Mouse (Mus musculus) MEL (cell line): Measurements from ENCODE around the gene Rps3a1. TPM values are rescaled to one million over a fixed set of nuclear protein-coding genes. Genes with fewer than 3 reads are reported as not detected.

Source experiments
- DNase-seq: peaks from one replicate; pipeline ENCODE4 v3.0.0; 2011; ENCODE audit warnings: low read depth, low spot score
- H3K27ac ChIP-seq: 2 replicates; pipeline ENCODE4 v1.5.1; 2012; ENCODE audit warnings: low read depth, mild to moderate bottlenecking, control low read depth, low read length, moderate library complexity; ENCODE audit not compliant: control insufficient read depth
- H3K27me3 ChIP-seq, 2 experiments: fragments of 150-350 bp in 1 of 2; sonication (generic) in 1 of 2; 2 replicates each; pipeline ENCODE4 v1.6.1; 2012; ENCODE audit warnings: low read length in 2 of 2, mild to moderate bottlenecking in 2 of 2, improper control_type of control experiment in 1 of 2, moderate library complexity in 1 of 2; ENCODE audit not compliant: insufficient read depth in 2 of 2, control insufficient read depth in 1 of 2
- H3K36me3 ChIP-seq, 2 experiments: 2 replicates each; pipeline ENCODE4 v1.6.1; 2012 to 2014; ENCODE audit warnings: low read length in 2 of 2, improper control_type of control experiment in 1 of 2, inconsistent platforms in 1 of 2, mild to moderate bottlenecking in 1 of 2; ENCODE audit not compliant: insufficient read depth in 2 of 2, control insufficient read depth in 1 of 2
- H3K4me1 ChIP-seq, 2 experiments: fragments of 150-350 bp in 1 of 2; sonication (generic) in 1 of 2; 2 replicates each; pipeline ENCODE4 v1.6.1; 2012; ENCODE audit warnings: low read length in 2 of 2, improper control_type of control experiment in 1 of 2, mild to moderate bottlenecking in 1 of 2; ENCODE audit not compliant: insufficient read depth in 2 of 2, control insufficient read depth in 1 of 2
- H3K4me3 ChIP-seq, 2 experiments: fragments of 150-350 bp in 1 of 2; sonication (generic) in 1 of 2; 2 replicates each; pipeline ENCODE4 v1.5.1; 2012; ENCODE audit warnings: low read depth in 2 of 2, low read length in 2 of 2, mild to moderate bottlenecking in 2 of 2, moderate library complexity in 2 of 2, control low read depth in 1 of 2, improper control_type of control experiment in 1 of 2; ENCODE audit not compliant: control insufficient read depth in 1 of 2, insufficient read depth in 1 of 2
- H3K79me2 ChIP-seq: 2 replicates; pipeline ENCODE4 v1.6.1; 2012; ENCODE audit warnings: mild to moderate bottlenecking, low read length, moderate library complexity; ENCODE audit not compliant: control insufficient read depth, poor library complexity, insufficient read depth
- H3K9ac ChIP-seq: 2 replicates; pipeline ENCODE4 v1.6.1; 2012; ENCODE audit warnings: low read depth, mild to moderate bottlenecking, control low read depth, low read length, moderate library complexity; ENCODE audit not compliant: control insufficient read depth, poor library complexity, severe bottlenecking
- H3K9me3 ChIP-seq: fragments of 150-350 bp; sonication (generic); replicated peaks from 2 replicates; pipeline ENCODE4 v1.6.1; 2012; ENCODE audit warnings: mild to moderate bottlenecking, low read length, improper control_type of control experiment, moderate library complexity; ENCODE audit not compliant: insufficient read depth
- BHLHE40 ChIP-seq: IDR thresholded peaks from 2 replicates; pipeline ENCODE4 v1.6.1; 2012; ENCODE audit warnings: low read depth, mild to moderate bottlenecking, inconsistent platforms, low read length, improper control_type of control experiment, borderline replicate concordance
- CHD2 ChIP-seq: IDR thresholded peaks from 2 replicates; pipeline ENCODE4 v1.6.1; 2011; ENCODE audit warnings: low read length, improper control_type of control experiment
- CTCF ChIP-seq, 3 experiments: IDR thresholded peaks in 2 of 3; conservative IDR thresholded peaks in 1 of 3; 2 replicates each; pipeline ENCODE4 v1.5.1; 2011 to 2012; ENCODE audit warnings: low read length in 3 of 3, low read depth in 2 of 3, mild to moderate bottlenecking in 2 of 3, improper control_type of control experiment in 1 of 3, inconsistent platforms in 1 of 3, mixed read lengths in 1 of 3, moderate library complexity in 1 of 3; ENCODE audit not compliant: control insufficient read depth in 1 of 3, insufficient read depth in 1 of 3, poor library complexity in 1 of 3, severe bottlenecking in 1 of 3
- E2F4 ChIP-seq: IDR thresholded peaks from 2 replicates; pipeline ENCODE4 v1.6.1; 2011; ENCODE audit warnings: low read depth, low read length, improper control_type of control experiment, borderline replicate concordance
- ELF1 ChIP-seq: IDR thresholded peaks from 2 replicates; pipeline ENCODE4 v1.6.1; 2014; ENCODE audit warnings: low read depth, mild to moderate bottlenecking, inconsistent platforms, low read length, improper control_type of control experiment, moderate library complexity
- EP300 ChIP-seq, 2 experiments: IDR thresholded peaks; 2 replicates each; pipeline ENCODE4 v1.6.1; 2011; ENCODE audit warnings: improper control_type of control experiment in 2 of 2, low read length in 2 of 2, low read depth in 1 of 2, mild to moderate bottlenecking in 1 of 2
- GABPA ChIP-seq: IDR thresholded peaks from 2 replicates; pipeline ENCODE4 v1.6.1; 2012; ENCODE audit warnings: low read depth, mild to moderate bottlenecking, inconsistent platforms, low read length, improper control_type of control experiment, moderate library complexity
- GATA1 ChIP-seq: IDR thresholded peaks from 2 replicates; pipeline ENCODE4 v1.6.1; 2011; ENCODE audit warnings: low read depth, low read length, improper control_type of control experiment
- HCFC1 ChIP-seq: IDR thresholded peaks from 2 replicates; pipeline ENCODE4 v1.6.1; 2012; ENCODE audit warnings: low read depth, mild to moderate bottlenecking, inconsistent platforms, low read length, improper control_type of control experiment, moderate library complexity
- JUND ChIP-seq: IDR thresholded peaks from 2 replicates; pipeline ENCODE4 v1.6.1; 2011; ENCODE audit warnings: low read depth, mild to moderate bottlenecking, improper control_type of control experiment, low read length
- KAT2A ChIP-seq: conservative IDR thresholded peaks from 2 replicates; pipeline ENCODE4 v1.6.1; 2012; ENCODE audit warnings: low read depth, low read length, improper control_type of control experiment, inconsistent platforms
- MAFK ChIP-seq: IDR thresholded peaks from 2 replicates; pipeline ENCODE4 v1.6.1; 2011; ENCODE audit warnings: low read depth, mild to moderate bottlenecking, low read length, improper control_type of control experiment, borderline replicate concordance
- MAX ChIP-seq: IDR thresholded peaks from 2 replicates; pipeline ENCODE4 v1.6.1; 2011; ENCODE audit warnings: low read length, improper control_type of control experiment
- MAZ ChIP-seq: IDR thresholded peaks from 2 replicates; pipeline ENCODE4 v1.6.1; 2012; ENCODE audit warnings: low read depth, mild to moderate bottlenecking, inconsistent platforms, low read length, improper control_type of control experiment
- MEF2A ChIP-seq: IDR thresholded peaks from 2 replicates; pipeline ENCODE4 v1.6.1; 2014; ENCODE audit warnings: low read depth, mild to moderate bottlenecking, inconsistent platforms, low read length, improper control_type of control experiment; ENCODE audit not compliant: poor library complexity, insufficient replicate concordance, severe bottlenecking; ENCODE audit errors: extremely low read depth
- MYB ChIP-seq: IDR thresholded peaks from 2 replicates; pipeline ENCODE4 v1.6.1; 2011; ENCODE audit warnings: mild to moderate bottlenecking, low read depth, low read length, improper control_type of control experiment
- MYC ChIP-seq: IDR thresholded peaks from 2 replicates; pipeline ENCODE4 v1.6.1; 2011; ENCODE audit warnings: low read depth, mild to moderate bottlenecking, low read length, improper control_type of control experiment, moderate library complexity
- NELFE ChIP-seq: IDR thresholded peaks from 2 replicates; pipeline ENCODE4 v1.6.1; 2011; ENCODE audit warnings: low read depth, low read length, improper control_type of control experiment
- NRF1 ChIP-seq: IDR thresholded peaks from 2 replicates; pipeline ENCODE4 v1.6.1; 2014; ENCODE audit warnings: low read depth, mild to moderate bottlenecking, inconsistent platforms, low read length, improper control_type of control experiment, moderate library complexity; ENCODE audit not compliant: poor library complexity, insufficient read depth, severe bottlenecking
- POLR2AphosphoS2 ChIP-seq: IDR thresholded peaks from 2 replicates; pipeline ENCODE4 v1.6.1; 2011; ENCODE audit warnings: low read length, improper control_type of control experiment
- POLR2AphosphoS5 ChIP-seq: IDR thresholded peaks from 2 replicates; pipeline ENCODE4 v1.6.1; 2012; ENCODE audit warnings: low read depth, borderline replicate concordance, mild to moderate bottlenecking, inconsistent platforms, low read length, moderate library complexity, mixed read lengths
- RAD21 ChIP-seq: IDR thresholded peaks from 2 replicates; pipeline ENCODE4 v1.6.1; 2011; ENCODE audit warnings: mild to moderate bottlenecking, low read depth, low read length, improper control_type of control experiment
- RCOR1 ChIP-seq: IDR thresholded peaks from 2 replicates; pipeline ENCODE4 v1.6.1; 2012; ENCODE audit warnings: low read depth, mild to moderate bottlenecking, inconsistent platforms, low read length, improper control_type of control experiment
- SIN3A ChIP-seq: IDR thresholded peaks from 2 replicates; pipeline ENCODE4 v1.6.1; 2012; ENCODE audit warnings: low read length, improper control_type of control experiment, inconsistent platforms
- SMC3 ChIP-seq: IDR thresholded peaks from 2 replicates; pipeline ENCODE4 v1.6.1; 2011; ENCODE audit warnings: low read depth, low read length, improper control_type of control experiment
- TAL1 ChIP-seq: IDR thresholded peaks from 2 replicates; pipeline ENCODE4 v1.6.1; 2012; ENCODE audit warnings: mild to moderate bottlenecking, inconsistent platforms, low read length, moderate library complexity, mixed read lengths
- TBP ChIP-seq: IDR thresholded peaks from 2 replicates; pipeline ENCODE4 v1.8.0; 2011; ENCODE audit warnings: low read depth, low read length, improper control_type of control experiment
- TCF12 ChIP-seq: IDR thresholded peaks from 2 replicates; pipeline ENCODE4 v1.6.1; 2014; ENCODE audit warnings: low read depth, mild to moderate bottlenecking, inconsistent platforms, low read length, improper control_type of control experiment, moderate library complexity
- UBTF ChIP-seq: IDR thresholded peaks from 2 replicates; pipeline ENCODE4 v1.6.1; 2012; ENCODE audit warnings: low read depth, mild to moderate bottlenecking, inconsistent platforms, low read length, improper control_type of control experiment, moderate library complexity, borderline replicate concordance; ENCODE audit not compliant: insufficient read depth
- USF1 ChIP-seq: IDR thresholded peaks from 2 replicates; pipeline ENCODE4 v1.6.1; 2014; ENCODE audit warnings: low read depth, mild to moderate bottlenecking, inconsistent platforms, low read length, improper control_type of control experiment, moderate library complexity
- USF2 ChIP-seq, 2 experiments: IDR thresholded peaks; 2 replicates each; pipeline ENCODE4 v1.6.1; 2011 to 2012; ENCODE audit warnings: improper control_type of control experiment in 2 of 2, low read length in 2 of 2, borderline replicate concordance in 1 of 2, inconsistent platforms in 1 of 2, low read depth in 1 of 2, mild to moderate bottlenecking in 1 of 2; ENCODE audit not compliant: insufficient read depth in 1 of 2
- ZC3H11A ChIP-seq: IDR thresholded peaks from 2 replicates; pipeline ENCODE4 v1.6.1; 2012; ENCODE audit warnings: low read depth, mild to moderate bottlenecking, inconsistent platforms, low read length, improper control_type of control experiment
- ZKSCAN1 ChIP-seq: IDR thresholded peaks from 2 replicates; pipeline ENCODE4 v1.6.1; 2012; ENCODE audit warnings: low read depth, mild to moderate bottlenecking, inconsistent platforms, low read length, improper control_type of control experiment, moderate library complexity
- ZMIZ1 ChIP-seq: IDR thresholded peaks from 2 replicates; pipeline ENCODE4 v1.6.1; 2012; ENCODE audit warnings: low read depth, mild to moderate bottlenecking, inconsistent platforms, low read length, improper control_type of control experiment, moderate library complexity
- ZNF384 ChIP-seq: IDR thresholded peaks from 2 replicates; pipeline ENCODE4 v1.6.1; 2012; ENCODE audit warnings: low read depth, mild to moderate bottlenecking, inconsistent platforms, low read length, improper control_type of control experiment
- polyA plus RNA-seq, 2 experiments: library from polyadenylated mRNA; stranded (reverse) in 1 of 2; unstranded in 1 of 2; fragments of >175 nt in 1 of 2; fragments of >200 nt in 1 of 2; gene quantifications; 2 replicates each; pipeline versions ENCODE4 v1.2.1 to v1.2.4; 2012; ENCODE audit warnings: low replicate concordance in 2 of 2, low read depth in 1 of 2; ENCODE audit not compliant: insufficient read length in 2 of 2, insufficient read depth in 1 of 2, missing spikeins in 1 of 2
- total RNA-seq: library from RNA; depleted of rRNA; stranded (reverse); fragments of 300-350 nt; gene quantifications from 2 replicates; pipeline ENCODE4 v1.2.3, GENCODE M21; 2012; rRNA removed

Rps3a1 gene
- total RNA-seq (2,397 and 2,507 TPM in 2 replicates), polyA plus RNA-seq (1,000 to 10,000 TPM in 1 of 2 experiments, not detected in 1; 1,198 TPM)

DNA sequence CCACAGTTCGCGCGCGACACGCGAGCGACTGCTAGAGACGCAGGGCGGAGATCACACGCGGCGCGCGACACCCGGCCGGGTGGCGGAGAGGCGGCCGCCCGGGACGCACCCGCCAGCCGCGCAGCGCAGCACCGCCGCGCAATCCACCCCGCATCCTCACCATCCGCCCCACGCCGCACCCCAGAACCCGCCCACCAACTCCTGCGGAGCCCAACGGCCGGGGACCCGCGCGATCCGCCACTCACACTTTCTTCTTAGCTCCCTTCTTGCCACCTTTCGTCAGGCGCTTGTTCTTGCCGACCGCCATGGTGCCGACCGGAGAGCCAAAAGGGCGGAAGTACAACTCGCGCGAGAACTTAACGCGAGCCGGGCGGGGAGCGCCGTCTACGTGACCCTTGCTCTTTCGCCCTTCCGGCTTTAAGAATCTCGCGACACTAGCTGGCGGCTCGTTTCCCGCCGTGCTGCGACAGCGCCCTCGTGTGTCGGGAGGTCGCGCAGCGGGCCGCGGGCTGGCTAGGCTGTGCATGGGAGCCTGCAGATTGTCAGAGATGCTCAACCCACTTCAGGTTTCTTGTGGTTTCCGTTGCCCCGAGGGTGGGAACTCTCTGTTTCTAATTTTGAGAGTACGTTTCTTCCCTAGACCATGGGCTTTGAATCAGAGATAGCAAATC, at the start of gene Rps3a1:
Gene Rps3a1, minus strand, starts transcription at position 440 of the 671 bp plus-strand sequence.
- peaks cover 0 to 15% of the 10 kb centered on the region in 2 experiments; a peak in 2 of 4 replicates for H3K4me1 ChIP-seq
- DNase-seq: peak; percentile 98
- peak within 1 kb of the TSS; percentile 97 for H3K9ac ChIP-seq
- peak within 1 kb of the TSS; percentile 83 for H3K27ac ChIP-seq
- H3K36me3 ChIP-seq: peaks cover 27 to 29% of the 10 kb centered on the region in 2 experiments
- peak within 1 kb of the TSS; percentile 64 to 95 for H3K4me3 ChIP-seq
- no peaks in the 10 kb centered on the region for H3K9me3 ChIP-seq
- H3K79me2 ChIP-seq: peaks cover 32% of the 10 kb centered on the region
- no peaks in the 10 kb centered on the region for H3K27me3 ChIP-seq
- TF ChIP-seq NRF1 (no peak), BHLHE40 (no peak), E2F4 (peak; percentile 82), POLR2AphosphoS5 (peak; percentile 46; the same call in 1 of the 2 replicates), MYB (no peak), CTCF (IDR thresholded peaks at IDR 0.05 in 2 of 3, conservative IDR thresholded peaks at IDR 0.05 in 1 of 3; ENCODE audit: control insufficient read depth in 1 of 3, insufficient read depth in 1 of 3, low read depth in 2 of 3, low read length in 3 of 3, poor library complexity in 1 of 3, severe bottlenecking in 1 of 3) (peak; percentile 77 to 96 (median 94)), POLR2AphosphoS2 (peak; percentile 68; the same call in 1 of the 2 replicates), USF2 (IDR thresholded peaks at IDR 0.05; ENCODE audit: borderline replicate concordance in 1 of 2, insufficient read depth in 1 of 2, low read depth in 1 of 2, low read length in 2 of 2) (no peak), SIN3A (peak; percentile 78; the same call in 1 of the 2 replicates), ELF1 (peak; percentile 97), MAFK (no peak), ZC3H11A (no peak), UBTF (no peak), TAL1 (no peak), EP300 (IDR thresholded peaks at IDR 0.05; ENCODE audit: low read depth in 1 of 2, low read length in 2 of 2) (no peak; a peak in 1 of 4 replicates), KAT2A (peak; percentile 84), NELFE (peak; percentile 87), RAD21 (no peak), SMC3 (no peak; the same call in 1 of the 2 replicates), USF1 (no peak), GATA1 (no peak), ZNF384 (no peak), TCF12 (peak; percentile 85), ZKSCAN1 (no peak), MAZ (no peak), MYC (peak; percentile 95), GABPA (no peak; the same call in 1 of the 2 replicates), RCOR1 (peak; percentile 51; the same call in 1 of the 2 replicates), ZMIZ1 (peak; percentile 82; the same call in 1 of the 2 replicates), MEF2A (no peak), TBP (peak; percentile 96), CHD2 (peak; percentile 98), MAX (peak; percentile 85), HCFC1 (peak; percentile 96), JUND (no peak)
